Mouse (Mus musculus) neural tube, embryonic 15.5 days (tissue): ENCODE results near the gene Stxbp3. TPM values are rescaled to one million over a fixed set of nuclear protein-coding genes. Genes with fewer than 3 reads are reported as not detected.
A peak's percentile ranks its signal among the peaks of the same experiment; 100 is the strongest.
"Not testable (repeated sequence)": the region's sequence is repeated elsewhere in the genome, so short reads cannot be mapped to it uniquely, and the experiment has no call there.

Source experiments
- ATAC-seq: fragments of 200-750 bp; cut with Nextera tagmentation; 2 replicates; pipeline ENCODE4 v1.8.0; 2017; ENCODE audit warnings: mild to moderate bottlenecking, moderate TSS enrichment, moderate library complexity; ENCODE audit not compliant: low FRiP score
- H3K27ac ChIP-seq: fragments of 300-500 bp; sonication (generic); replicated peaks from 2 replicates; pipeline ENCODE4 v1.5.1; 2015; ENCODE audit warnings: mild to moderate bottlenecking, inconsistent platforms
- H3K27me3 ChIP-seq: fragments of 300-500 bp; sonication (generic); replicated peaks from 2 replicates; pipeline ENCODE4 v1.6.1; 2015; ENCODE audit warnings: inconsistent platforms
- H3K36me3 ChIP-seq: fragments of 300-500 bp; sonication (generic); 2 replicates; pipeline ENCODE4 v1.6.1; 2015; ENCODE audit warnings: inconsistent platforms
- H3K4me1 ChIP-seq: fragments of 300-500 bp; sonication (generic); 2 replicates; pipeline ENCODE4 v1.6.1; 2015; ENCODE audit warnings: inconsistent platforms
- H3K4me2 ChIP-seq: fragments of 300-500 bp; sonication (generic); 2 replicates; pipeline ENCODE4 v1.6.1; 2015; ENCODE audit warnings: inconsistent platforms, mild to moderate bottlenecking, moderate library complexity
- H3K4me3 ChIP-seq: fragments of 300-500 bp; sonication (generic); replicated peaks from 2 replicates; pipeline ENCODE4 v1.5.1; 2015; ENCODE audit warnings: mild to moderate bottlenecking, inconsistent platforms
- H3K9ac ChIP-seq: fragments of 300-500 bp; sonication (generic); replicated peaks from 2 replicates; pipeline ENCODE4 v1.6.1; 2015; ENCODE audit warnings: mild to moderate bottlenecking, inconsistent platforms
- H3K9me3 ChIP-seq: fragments of 300-500 bp; sonication (generic); replicated peaks from 2 replicates; pipeline ENCODE4 v1.6.1; 2016; ENCODE audit warnings: inconsistent platforms
- WGBS: fragments of 180-500 bp; shearing (Covaris S2); methylation state at CpG from one replicate; pipeline ENCODE4 v1.1.7; 2015; ENCODE audit warnings: mixed read lengths; 5-methylcytosine and 5-hydroxymethylcytosine counted together
- polyA plus RNA-seq: library from polyadenylated mRNA; unstranded; fragments of >200 nt; fragmentation: Nextera tagmentation; extraction: Ambion mirVana; gene quantifications from 2 replicates; pipeline ENCODE4 v1.2.1, GENCODE M21; 2015

The Stxbp3 gene
- polyA plus RNA-seq = 14.0 and 16.7 TPM in 2 replicates

DNA sequence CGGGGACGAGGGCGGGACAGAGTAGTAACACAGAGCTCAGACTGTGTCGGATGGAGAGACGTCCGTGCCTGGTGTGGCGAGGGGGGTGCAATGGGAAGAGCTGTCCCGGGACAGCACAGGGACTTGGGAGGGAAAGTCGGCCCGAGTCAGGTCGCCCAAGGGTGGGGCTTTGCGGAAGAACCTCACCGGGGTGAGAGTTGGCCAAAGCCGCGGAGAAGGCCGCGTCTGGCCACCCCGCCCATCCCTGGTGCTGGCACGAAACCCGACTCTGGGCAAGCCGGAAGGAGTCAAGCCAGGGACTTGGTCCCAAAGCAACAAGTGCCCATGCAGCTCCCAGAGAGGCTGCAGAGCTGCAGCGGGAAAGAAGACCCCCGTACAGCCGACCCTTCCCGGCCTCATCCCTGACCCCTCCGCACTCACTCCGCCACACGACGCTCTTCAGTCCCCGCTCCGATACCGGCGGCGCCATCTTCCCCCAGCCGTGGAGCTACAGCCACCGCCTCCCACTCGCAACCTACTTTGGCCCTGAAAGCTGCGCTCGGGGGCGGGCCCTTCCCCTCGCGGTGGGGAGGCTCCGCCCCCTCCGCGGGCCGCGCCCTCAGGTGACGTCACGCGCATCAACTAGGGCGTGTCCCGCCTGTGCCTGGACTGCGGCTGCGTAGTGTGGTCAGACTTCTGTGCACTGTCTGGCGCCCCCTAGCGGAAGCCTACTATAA is at the start of gene Stxbp3:
Stxbp3 (minus strand) TSS at position 527 of the 716 bp plus-strand sequence.
- Histone ChIP-seq H3K27ac (peak within 1 kb of the TSS; percentile 83), H3K9me3 (no peaks in the 10 kb centered on the region), H3K4me1 (peaks cover 8% of the 10 kb centered on the region; the same call in 1 of the 2 replicates), H3K36me3 (no peaks in the 10 kb centered on the region), H3K9ac (peak within 1 kb of the TSS; percentile 68), H3K27me3 (no peaks in the 10 kb centered on the region), H3K4me2 (peak within 1 kb of the TSS; percentile 76), H3K4me3 (peak within 1 kb of the TSS; percentile 85)
- peak; percentile 98 for ATAC-seq
- WGBS = under 1% methylated on average over 54 of the region's 56 CpGs

DNA sequence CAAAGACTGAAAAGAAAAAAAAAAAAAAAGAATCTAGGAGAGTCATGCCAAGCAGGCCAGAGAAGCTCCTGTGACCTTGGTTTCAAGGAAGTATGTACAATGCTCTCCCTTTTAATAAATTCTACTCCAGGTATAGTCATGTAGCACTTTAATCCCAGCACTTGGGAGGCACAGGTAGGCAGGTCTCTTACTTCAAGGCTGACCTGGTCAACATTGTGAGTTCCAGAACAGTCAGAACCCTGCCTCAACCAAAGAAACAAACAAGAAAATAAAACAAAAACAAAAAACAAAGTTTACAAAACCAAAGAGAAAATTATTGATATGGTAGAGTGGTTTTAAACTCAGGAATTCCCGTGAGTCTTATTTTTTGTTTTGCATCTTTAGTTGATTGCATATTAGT is 49.6 kb upstream of the Stxbp3 start, which contains the start of gene Fndc7:
Fndc7 (minus strand) TSS at position 101 of the 400 bp plus-strand sequence.
- no peak within 1 kb of the TSS for H3K4me2 ChIP-seq
- H3K4me1 ChIP-seq = peaks cover 4% of the 10 kb centered on the region; the same call in 1 of the 2 replicates
- H3K27ac ChIP-seq = no peak within 1 kb of the TSS
- no peak within 1 kb of the TSS for H3K4me3 ChIP-seq
- no peak for ATAC-seq
- no peaks in the 10 kb centered on the region for H3K9me3 ChIP-seq
- 96% methylated on average over 1 of the region's 1 CpGs for WGBS
- no peak within 1 kb of the TSS for H3K9ac ChIP-seq
- H3K36me3 ChIP-seq = no peaks in the 10 kb centered on the region
- no peaks in the 10 kb centered on the region for H3K27me3 ChIP-seq

DNA sequence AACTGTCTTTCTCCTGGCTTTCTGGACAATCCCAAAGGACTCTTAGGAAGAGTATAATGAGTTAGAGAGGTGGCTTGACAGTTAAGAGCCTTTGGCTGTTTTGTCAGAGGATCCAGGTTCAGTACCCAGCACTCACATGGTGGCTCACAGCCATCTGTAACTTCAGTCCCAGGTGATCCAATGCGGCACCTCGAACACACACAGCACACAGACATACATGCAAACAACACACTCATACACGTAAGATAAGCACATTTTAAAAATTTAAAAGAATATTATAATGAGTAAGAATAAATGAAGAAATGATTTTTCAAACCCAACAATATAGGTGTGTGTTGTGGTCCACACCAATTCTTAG is 47.3 kb upstream of the Stxbp3 start:
- WGBS = 96% methylated on average over 3 of the region's 3 CpGs
- Histone ChIP-seq H3K27ac (no peak overlapping the region), H3K9ac (no peak overlapping the region), H3K4me1 (peaks cover 12% of the 10 kb centered on the region; the same call in 1 of the 2 replicates), H3K4me3 (no peak overlapping the region), H3K9me3 (no peaks in the 10 kb centered on the region), H3K4me2 (no peak overlapping the region), H3K36me3 (no peaks in the 10 kb centered on the region), H3K27me3 (no peaks in the 10 kb centered on the region)
- no peak for ATAC-seq

DNA sequence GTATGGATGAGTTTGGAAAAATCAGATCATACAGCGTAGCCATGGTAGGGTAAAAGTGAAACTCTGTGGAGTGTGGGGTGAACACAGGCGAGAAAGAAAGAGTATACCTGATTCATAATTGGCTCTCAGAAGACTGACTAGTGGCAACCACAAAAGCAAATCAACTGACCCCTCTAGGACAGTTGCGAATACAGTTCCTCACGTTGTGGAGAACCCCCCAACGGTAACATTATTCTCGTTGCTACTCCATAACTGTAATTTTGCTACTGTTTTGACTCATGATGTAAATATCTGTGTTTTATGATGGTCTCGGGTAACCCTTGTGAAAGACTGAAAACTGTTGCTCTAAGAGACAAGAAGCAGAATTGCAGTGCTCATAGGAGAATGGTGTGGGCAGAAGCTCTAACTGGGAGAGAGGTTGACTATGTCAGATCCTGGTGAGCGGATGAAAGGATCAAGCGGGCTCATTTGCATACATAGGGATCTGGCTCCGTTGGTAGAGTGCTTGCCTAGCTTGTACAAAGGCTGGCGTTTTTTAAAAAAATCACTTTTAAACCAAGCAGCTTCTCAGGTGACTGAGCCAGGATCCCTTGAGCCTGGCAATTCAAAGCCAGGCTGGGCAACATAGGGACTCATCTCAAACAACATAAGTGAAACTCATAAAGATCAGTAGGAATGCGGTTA is 46.8 kb upstream of the Stxbp3 start:
- Histone ChIP-seq H3K4me3 (no peak overlapping the region), H3K4me2 (no peak overlapping the region), H3K27me3 (no peaks in the 10 kb centered on the region), H3K4me1 (peaks cover 12% of the 10 kb centered on the region; the same call in 1 of the 2 replicates), H3K9ac (no peak overlapping the region), H3K27ac (no peak overlapping the region), H3K9me3 (no peaks in the 10 kb centered on the region), H3K36me3 (no peaks in the 10 kb centered on the region)
- no peak for ATAC-seq
- 69% methylated on average over 12 of the region's 12 CpGs for WGBS

DNA sequence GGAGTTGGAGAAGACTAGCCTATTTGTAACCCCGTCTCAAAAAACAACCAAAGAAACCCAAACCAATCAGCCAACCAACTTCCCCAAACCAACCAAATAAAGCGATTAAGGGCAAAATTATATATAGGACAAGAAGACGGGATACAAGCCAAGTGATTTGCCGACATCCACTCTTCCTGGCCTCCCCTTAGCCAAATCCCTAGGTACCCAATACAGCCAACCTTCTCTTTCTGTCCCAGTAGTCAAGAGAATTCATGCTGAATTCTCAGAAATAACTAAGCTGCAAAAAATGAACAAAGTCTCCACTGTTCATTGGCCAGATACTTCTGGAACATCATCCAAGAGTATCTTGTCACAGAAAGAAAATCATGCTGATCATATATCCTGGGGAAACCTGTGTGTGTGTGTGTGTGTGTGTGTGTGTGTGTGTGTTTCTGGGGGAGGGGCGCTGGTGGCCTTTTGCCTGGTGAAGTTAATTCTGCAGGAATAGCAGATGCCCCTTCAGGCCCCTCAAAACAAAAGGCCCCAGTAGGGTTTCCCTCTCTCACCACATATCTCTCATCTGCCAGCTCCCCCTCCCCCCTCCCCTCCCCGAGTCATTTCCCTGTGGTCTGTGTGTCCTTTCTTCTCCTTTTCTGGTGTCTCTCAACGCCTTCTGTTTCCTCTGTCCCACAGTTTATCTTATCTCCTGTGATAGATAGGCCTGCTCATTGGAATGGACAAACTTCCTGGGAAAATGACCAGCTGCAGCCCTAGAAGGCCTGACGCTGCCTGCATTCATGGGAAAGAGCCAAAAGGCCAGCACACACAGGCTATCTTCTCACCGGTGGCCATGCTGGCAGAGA is 45.6 kb upstream of the Stxbp3 start:
- Histone ChIP-seq H3K4me1 (peaks cover 20% of the 10 kb centered on the region), H3K9me3 (no peaks in the 10 kb centered on the region), H3K9ac (no peak overlapping the region), H3K4me3 (no peak overlapping the region), H3K27me3 (no peaks in the 10 kb centered on the region), H3K27ac (no peak overlapping the region), H3K36me3 (no peaks in the 10 kb centered on the region), H3K4me2 (no peak overlapping the region)
- 37% methylated on average over 9 of the region's 9 CpGs for WGBS
- ATAC-seq = no peak

DNA sequence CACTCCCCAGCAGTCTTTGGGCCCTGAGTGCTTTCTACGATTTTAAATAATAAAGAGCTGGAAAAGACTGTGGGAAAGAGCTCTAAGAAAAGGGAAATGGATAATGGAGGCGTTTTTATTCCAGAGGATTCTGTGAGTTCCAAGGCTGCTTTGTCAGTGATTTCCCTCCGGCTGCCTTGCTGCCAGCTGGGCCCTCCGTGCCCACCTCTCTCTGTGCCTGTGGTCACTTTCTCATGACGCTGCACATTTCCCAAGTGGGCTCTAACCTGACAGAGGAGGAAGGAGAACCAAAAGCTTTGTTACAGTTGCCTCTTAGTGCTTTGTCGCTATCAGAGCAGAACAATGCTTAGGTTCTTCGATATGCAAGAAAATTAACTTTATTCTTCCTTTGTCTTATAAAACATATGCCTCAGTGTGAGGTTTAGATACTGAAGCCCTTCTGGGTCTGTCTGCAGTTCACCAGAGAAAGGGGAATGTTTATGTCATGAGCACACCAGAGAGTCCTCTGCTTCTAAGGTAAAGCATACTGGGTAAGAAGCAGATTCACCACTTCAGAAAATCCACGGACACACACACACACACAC is 44.5 kb upstream of the Stxbp3 start:
- Histone ChIP-seq H3K27me3 (no peaks in the 10 kb centered on the region), H3K9me3 (no peaks in the 10 kb centered on the region), H3K36me3 (no peaks in the 10 kb centered on the region), H3K9ac (no peak overlapping the region), H3K27ac (no peak overlapping the region), H3K4me3 (no peak overlapping the region), H3K4me1 (peaks cover 23% of the 10 kb centered on the region), H3K4me2 (no peak overlapping the region)
- no peak for ATAC-seq
- 33% methylated on average over 8 of the region's 8 CpGs for WGBS

DNA sequence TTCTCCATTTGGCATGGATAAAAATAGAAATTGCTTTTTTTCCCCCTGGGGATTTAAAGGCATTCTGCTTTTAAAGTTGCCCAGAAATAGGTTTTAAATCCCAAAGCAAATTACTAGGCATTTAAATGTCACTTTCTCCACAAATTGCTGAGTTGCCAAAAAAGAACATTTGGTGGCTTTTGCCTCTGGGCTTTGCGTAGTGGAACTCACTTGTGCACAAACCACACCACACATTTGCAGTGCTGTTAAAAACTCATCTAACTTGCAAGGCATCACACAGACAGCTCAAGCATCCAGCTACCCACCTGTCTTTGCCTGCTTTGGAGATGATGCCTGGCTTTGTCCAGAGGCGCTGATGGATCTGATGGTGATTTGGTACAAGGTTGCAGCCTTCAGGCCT is 42.7 kb upstream of the Stxbp3 start:
- Histone ChIP-seq H3K4me3 (no peak overlapping the region), H3K9ac (no peak overlapping the region), H3K9me3 (no peaks in the 10 kb centered on the region), H3K4me1 (peaks cover 23% of the 10 kb centered on the region), H3K4me2 (no peak overlapping the region), H3K27me3 (no peaks in the 10 kb centered on the region), H3K36me3 (no peaks in the 10 kb centered on the region), H3K27ac (no peak overlapping the region)
- WGBS = 80% methylated on average over 2 of the region's 2 CpGs
- ATAC-seq = no peak

DNA sequence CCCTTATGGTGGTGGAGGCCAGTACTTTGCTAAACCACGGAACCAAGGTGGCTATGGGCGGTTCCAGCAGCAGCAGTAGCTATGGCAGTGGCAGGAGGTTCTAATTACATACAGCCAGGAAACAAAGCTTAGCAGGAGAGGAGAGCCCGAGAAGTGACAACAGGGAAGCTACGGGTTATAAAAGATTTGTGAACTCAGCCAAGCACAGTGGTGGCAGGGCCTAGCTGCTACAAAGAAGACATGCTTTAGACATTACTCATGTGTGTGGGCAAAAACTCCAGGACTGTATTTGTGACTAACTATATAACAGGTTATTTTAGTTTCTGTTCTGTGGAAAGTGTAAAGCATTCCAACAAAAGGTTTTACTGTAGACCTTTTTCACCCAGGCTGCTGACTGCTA is 41.5 kb upstream of the Stxbp3 start:
- H3K9ac ChIP-seq, H3K4me3 ChIP-seq, H3K4me2 ChIP-seq, ATAC-seq, H3K36me3 ChIP-seq, H3K27me3 ChIP-seq, H3K27ac ChIP-seq, H3K9me3 ChIP-seq: not testable (repeated sequence)
- H3K4me1 ChIP-seq = peaks cover 23% of the 10 kb centered on the region
- 19% methylated on average over 4 of the region's 4 CpGs for WGBS

DNA sequence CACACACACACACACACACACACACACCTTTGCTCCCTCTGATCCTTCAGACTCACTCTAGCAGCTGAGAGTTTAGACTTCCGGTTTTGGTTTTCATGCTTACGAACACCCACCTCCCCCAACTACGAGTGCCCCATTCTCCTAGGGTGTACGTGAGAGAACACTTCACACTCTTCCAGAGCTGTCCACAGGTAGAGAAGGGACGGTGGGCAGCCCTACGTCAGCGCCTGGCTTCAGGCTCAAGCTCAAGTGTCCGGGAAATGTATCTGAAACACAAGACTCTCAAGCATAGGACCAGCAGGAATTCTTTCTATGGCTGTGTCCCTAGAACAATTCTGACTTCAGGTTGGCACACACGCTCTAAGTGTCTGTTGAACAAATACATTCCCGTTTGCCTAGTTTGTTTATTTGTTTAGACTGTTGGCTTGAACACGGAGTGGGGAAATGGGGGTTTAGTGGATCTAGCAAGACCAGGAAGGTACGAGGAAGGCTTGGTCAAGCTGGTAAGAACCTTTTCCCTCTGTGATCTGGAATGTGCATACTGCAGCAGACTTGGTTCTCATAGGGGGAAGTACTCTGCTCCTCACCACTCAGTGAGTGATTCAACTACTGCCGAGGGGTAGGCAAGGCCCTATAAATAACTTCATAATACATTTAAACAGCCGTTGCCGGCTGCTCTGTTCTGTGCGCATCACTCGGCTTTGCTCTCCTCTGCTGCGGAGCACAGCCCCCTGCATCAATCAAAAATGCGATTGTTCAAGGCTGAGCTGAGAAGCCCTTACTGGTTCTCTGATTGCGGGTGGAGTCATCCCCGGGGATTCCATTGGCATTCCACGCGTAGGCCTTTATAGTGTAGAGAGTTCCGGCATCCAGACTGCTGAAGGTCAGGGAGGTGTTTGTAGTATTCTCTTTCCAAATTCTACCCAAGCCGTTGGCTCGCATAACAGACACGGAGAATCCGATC is 40.5 kb upstream of the Stxbp3 start:
- 39% methylated on average over 28 of the region's 28 CpGs for WGBS
- Histone ChIP-seq H3K4me2 (peak overlapping the region; percentile 46), H3K36me3 (no peaks in the 10 kb centered on the region), H3K27me3 (no peaks in the 10 kb centered on the region), H3K4me1 (peaks cover 20% of the 10 kb centered on the region), H3K4me3 (0 out of 2 replicates have a peak overlapping the region, but pooled peaks have one; percentile 3), H3K9me3 (no peaks in the 10 kb centered on the region), H3K27ac (no peak overlapping the region), H3K9ac (no peak overlapping the region)
- peak; percentile 68 for ATAC-seq

DNA sequence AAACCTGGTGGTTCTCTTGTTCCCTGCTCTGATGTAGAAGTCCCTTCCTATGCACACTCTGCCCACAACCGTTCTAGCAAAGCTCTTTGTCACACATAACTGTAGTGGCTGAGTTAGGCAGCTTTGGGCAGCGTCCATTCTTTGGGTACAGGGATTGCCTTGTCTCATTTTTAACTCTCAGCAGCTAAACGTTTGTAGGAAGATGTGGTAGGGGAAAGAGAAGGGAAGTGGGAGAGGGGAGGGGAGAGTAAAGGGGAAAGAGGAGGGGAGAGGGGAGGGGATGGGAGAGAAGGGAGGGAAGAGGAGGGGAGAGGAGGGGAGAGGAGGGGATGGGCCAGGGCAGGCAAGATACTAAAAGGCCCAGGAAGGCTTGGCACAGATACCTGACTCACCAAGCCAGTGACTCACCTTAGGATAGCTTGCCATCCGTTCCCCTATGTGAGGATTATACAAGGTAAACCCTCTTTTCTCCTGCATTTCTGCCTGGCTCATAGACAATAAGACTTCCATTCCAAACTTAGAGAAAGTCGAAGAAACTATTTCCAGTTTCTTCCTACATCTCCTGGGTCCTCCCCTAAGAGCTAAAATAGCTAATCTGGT is 39.6 kb upstream of the Stxbp3 start:
- Histone ChIP-seq H3K36me3 (no peaks in the 10 kb centered on the region), H3K4me2 (no peak overlapping the region), H3K27me3 (no peaks in the 10 kb centered on the region), H3K4me3 (no peak overlapping the region), H3K9ac (no peak overlapping the region), H3K27ac (no peak overlapping the region), H3K9me3 (no peaks in the 10 kb centered on the region), H3K4me1 (peaks cover 19% of the 10 kb centered on the region)
- ATAC-seq = no peak
- WGBS = 70% methylated on average over 5 of the region's 5 CpGs
